9 mouse cellular contexts compared by ENCODE assay signal in the genomic region with DNA sequence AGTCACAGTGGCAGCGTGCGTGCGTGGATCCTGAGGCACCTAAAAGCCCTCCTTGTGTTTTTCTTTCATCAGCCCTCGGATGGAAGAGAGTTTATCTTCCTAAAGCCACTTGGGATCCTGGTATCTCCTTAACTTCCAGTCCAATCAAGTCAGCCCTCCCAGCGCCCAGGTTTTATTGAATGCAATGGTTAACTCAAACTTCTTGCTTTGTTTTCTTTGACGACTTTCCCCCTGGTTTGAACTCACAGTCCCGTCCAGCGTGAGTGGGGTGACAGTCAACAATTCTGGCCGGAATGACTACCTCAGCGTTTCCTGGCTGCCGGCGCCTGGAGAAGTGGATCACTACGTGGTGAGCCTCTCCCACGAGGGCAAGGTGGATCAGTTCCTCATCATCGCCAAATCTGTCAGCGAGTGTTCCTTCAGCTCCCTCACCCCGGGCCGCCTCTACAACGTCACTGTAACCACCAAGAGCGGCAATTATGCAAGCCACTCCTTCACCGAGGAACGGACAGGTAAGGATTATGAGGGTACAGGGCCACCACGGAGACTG. TPM values are rescaled to one million over a fixed set of nuclear protein-coding genes. Genes with fewer than 3 reads are reported as not detected.
DNase-seq lines count a peak whose midpoint lies in the region; ATAC-seq and TF ChIP-seq lines count a peak whose summit lies in the region.
"Had no signal": no experiment of that assay in that cellular context is flagged by ENCODE, and none has a peak within 500 bp of the region (broad histone marks: within the 10 kb centered on the region; RNA-seq: fewer than 3 reads in every experiment).

No protein-coding gene starts in this region.

- no peak overlapping the region for H3K27ac ChIP-seq in forebrain, embryonic 11.5 days (ENCODE audit: low read depth, low read length)
- H3K27ac ChIP-seq in liver, embryonic 12.5 days, result no peak overlapping the region
- H3K27ac ChIP-seq in stomach, postnatal 0 days (replicated peaks), result no peak overlapping the region
- H3K27ac ChIP-seq: macrophage had no signal

- no peaks in the 10 kb centered on the region for H3K9me3 ChIP-seq in forebrain, embryonic 11.5 days (ENCODE audit: control insufficient read depth, low read length)
- no peaks in the 10 kb centered on the region for H3K9me3 ChIP-seq in liver, embryonic 12.5 days (replicated peaks)
- H3K9me3 ChIP-seq in stomach, postnatal 0 days (ENCODE audit: control insufficient read depth, low read length), result no peaks in the 10 kb centered on the region

- H3K4me2 ChIP-seq in forebrain, embryonic 11.5 days (ENCODE audit: low read depth, low read length, severe bottlenecking), result peak overlapping the region; percentile 43
- peak overlapping the region; percentile 40 for H3K4me2 ChIP-seq in liver, embryonic 12.5 days
- peak overlapping the region; percentile 50 for H3K4me2 ChIP-seq in stomach, postnatal 0 days (replicated peaks; ENCODE audit: low read depth)

- TF ChIP-seq CTCF in stomach, postnatal 0 days (IDR thresholded peaks at IDR 0.05; ENCODE audit: low read depth), result no peak

- no peaks in the 10 kb centered on the region for H3K27me3 ChIP-seq in forebrain, embryonic 11.5 days (ENCODE audit: control insufficient read depth, insufficient read depth, low read length)
- no peaks in the 10 kb centered on the region for H3K27me3 ChIP-seq in liver, embryonic 12.5 days (replicated peaks)
- no peaks in the 10 kb centered on the region for H3K27me3 ChIP-seq in stomach, postnatal 0 days (ENCODE audit: control insufficient read depth, insufficient read depth, low read length)

- peak; percentile 6 for DNase-seq in urinary bladder, postnatal 14 days (ENCODE audit: low spot score)
- DNase-seq in urinary bladder, postnatal 25 days (ENCODE audit: low spot score), result no peak
- no peak for DNase-seq in forebrain, embryonic 11.5 days (ENCODE audit: low spot score)
- DNase-seq in stomach, postnatal 0 days (ENCODE audit: low spot score), result peak; percentile 21
- no peak for DNase-seq in left cerebral cortex, adult 11 months (ENCODE audit: low spot score)
- DNase-seq in right cerebral cortex, adult 18-20 months, result no peak

- H3K4me1 ChIP-seq in forebrain, embryonic 11.5 days (replicated peaks; ENCODE audit: control insufficient read depth, insufficient read depth, low read length), result peaks cover 2% of the 10 kb centered on the region; the same call in 1 of the 2 replicates
- H3K4me1 ChIP-seq in liver, embryonic 12.5 days, result no peaks in the 10 kb centered on the region
- no peaks in the 10 kb centered on the region for H3K4me1 ChIP-seq in stomach, postnatal 0 days (replicated peaks; ENCODE audit: control insufficient read depth, insufficient read depth)

- TF ChIP-seq EP300 in stomach, postnatal 0 days (optimal IDR thresholded peaks at IDR 0.05), result no peak

- H3K9ac ChIP-seq in forebrain, embryonic 11.5 days (ENCODE audit: low read length), result no peak overlapping the region
- no peak overlapping the region for H3K9ac ChIP-seq in liver, embryonic 12.5 days
- no peak overlapping the region for H3K9ac ChIP-seq in stomach, postnatal 0 days (ENCODE audit: low read length)

- H3K36me3 ChIP-seq in forebrain, embryonic 11.5 days (ENCODE audit: control insufficient read depth, insufficient read depth, low read length), result no peaks in the 10 kb centered on the region
- H3K36me3 ChIP-seq in liver, embryonic 12.5 days, result no peaks in the 10 kb centered on the region
- no peaks in the 10 kb centered on the region for H3K36me3 ChIP-seq in stomach, postnatal 0 days (ENCODE audit: control insufficient read depth, insufficient read depth, low read length)

- WGBS in forebrain, embryonic 11.5 days, result 20% methylated on average over 23 of the region's 23 CpGs
- WGBS in liver, embryonic 12.5 days (ENCODE audit: insufficient replicate concordance), result 55% methylated on average over 23 of the region's 23 CpGs
- 21% methylated on average over 23 of the region's 23 CpGs for WGBS in stomach, postnatal 0 days

- ATAC-seq in forebrain, embryonic 11.5 days (replicated peaks; ENCODE audit: low FRiP score), result no peak
- no peak for ATAC-seq in liver, embryonic 12.5 days
- no peak for ATAC-seq in stomach, postnatal 0 days (ENCODE audit: low FRiP score, low TSS enrichment)
- no peak for ATAC-seq in megakaryocyte-erythroid progenitor cell, adult 5-6 weeks (replicated peaks; ENCODE audit: low FRiP score, low TSS enrichment, poor library complexity, severe bottlenecking)

- peak overlapping the region; percentile 14 for H3K4me3 ChIP-seq in forebrain, embryonic 11.5 days (ENCODE audit: low read depth, low read length)
- no peak overlapping the region; the same call in 1 of the 2 replicates for H3K4me3 ChIP-seq in liver, embryonic 12.5 days
- H3K4me3 ChIP-seq in stomach, postnatal 0 days (ENCODE audit: low read depth, low read length), result peak overlapping the region; percentile 6; the same call in 1 of the 2 replicates

RNA-seq across cellular contexts. Expression of a gene that starts 55.7 kb away (rescaled TPM):
- 2.9 TPM in 2 replicates for polyA plus RNA-seq in forebrain, embryonic 11.5 days (2014; fragmentation: Nextera tagmentation; extraction: Ambion mirVana)
- 2.2 and 2.4 TPM in 2 replicates for polyA plus RNA-seq in liver, embryonic 12.5 days (2016; fragmentation: Nextera tagmentation; extraction: Ambion mirVana)
- 2.5 and 2.8 TPM in 2 replicates for polyA plus RNA-seq in stomach, postnatal 0 days (2015; fragmentation: Nextera tagmentation; extraction: Ambion mirVana)
- total RNA-seq in megakaryocyte-erythroid progenitor cell, adult 5-6 weeks (2014; fragmentation: Nextera tagmentation), result not detected in 2 replicates
- not detected in 2 replicates for total RNA-seq in megakaryocyte-erythroid progenitor cell, adult 5-6 weeks (2017)
- polyA plus RNA-seq: macrophage had no signal

Comparison
In these comparisons a context has a peak if more than half of its experiments do, and no peak if none do; other contexts are left out.
1. DNase-seq: peak in urinary bladder, postnatal 14 days (single experiment) and stomach, postnatal 0 days (single experiment); none in urinary bladder, postnatal 25 days (single experiment), forebrain, embryonic 11.5 days (single experiment), left cerebral cortex, adult 11 months (single experiment) and right cerebral cortex, adult 18-20 months (single experiment).
2. Peak in every context shown above with its lines, with median percentiles within 50 percentile points of each other: H3K4me2 ChIP-seq.